Mouse (Mus musculus) CH12.LX (cell line): ENCODE data around the gene Timm10. TPM values are rescaled to one million over a fixed set of nuclear protein-coding genes. Genes with fewer than 3 reads are reported as not detected.

Source experiments
- DNase-seq: peaks from one replicate; pipeline ENCODE4 v3.0.0-alpha.2; 2013; ENCODE audit errors: extremely low read depth
- H3K27ac ChIP-seq: 2 replicates; pipeline ENCODE4 v1.5.1; 2012; ENCODE audit warnings: low read depth, mild to moderate bottlenecking, control low read depth, moderate library complexity; ENCODE audit not compliant: insufficient read depth
- H3K27me3 ChIP-seq: replicated peaks from 2 replicates; pipeline ENCODE3; 2012; ENCODE audit warnings: inconsistent platforms
- H3K36me3 ChIP-seq, 2 experiments: replicated peaks in 1 of 2; 2 replicates each; pipeline versions ENCODE3 to v1.6.1; 2012; ENCODE audit warnings: inconsistent platforms in 1 of 2, low read length in 1 of 2, mild to moderate bottlenecking in 1 of 2, mixed read lengths in 1 of 2, moderate library complexity in 1 of 2; ENCODE audit not compliant: control insufficient read depth in 1 of 2, insufficient read depth in 1 of 2
- H3K4me1 ChIP-seq, 2 experiments: 2 replicates each; pipeline ENCODE4 v1.6.1; 2012; ENCODE audit warnings: inconsistent platforms in 1 of 2, moderate library complexity in 1 of 2; ENCODE audit not compliant: insufficient read depth in 2 of 2, control insufficient read depth in 1 of 2
- H3K4me2 ChIP-seq: 2 replicates; pipeline ENCODE4 v1.6.1; 2012; ENCODE audit warnings: low read depth, mild to moderate bottlenecking, control low read depth; ENCODE audit not compliant: poor library complexity, insufficient read depth, severe bottlenecking
- H3K4me3 ChIP-seq, 3 experiments: fragments of 150-350 bp in 1 of 3; sonication (generic) in 1 of 3; replicated peaks in 1 of 3; 2 replicates each; pipeline versions ENCODE3 to v1.5.1; 2011 to 2012; ENCODE audit warnings: low read depth in 2 of 3, low read length in 2 of 3, mild to moderate bottlenecking in 2 of 3, moderate library complexity in 2 of 3, control low read depth in 1 of 3, improper control_type of control experiment in 1 of 3, inconsistent platforms in 1 of 3, mixed read lengths in 1 of 3; ENCODE audit not compliant: poor library complexity in 1 of 3
- H3K79me2 ChIP-seq: replicated peaks from 2 replicates; pipeline ENCODE4 v1.6.1; 2012; ENCODE audit warnings: mild to moderate bottlenecking, moderate library complexity; ENCODE audit not compliant: control insufficient read depth, poor library complexity, insufficient read depth, severe bottlenecking; ENCODE audit errors: extremely low read depth
- H3K9ac ChIP-seq: 2 replicates; pipeline ENCODE4 v1.6.1; 2012; ENCODE audit warnings: low read depth, mild to moderate bottlenecking, control low read depth, moderate library complexity; ENCODE audit not compliant: insufficient read depth
- H3K9me3 ChIP-seq: replicated peaks from 2 replicates; pipeline ENCODE3; 2012; ENCODE audit warnings: low read length, inconsistent platforms, mixed read lengths
- BHLHE40 ChIP-seq: IDR thresholded peaks from 2 replicates; pipeline ENCODE4 v1.6.1; 2011; ENCODE audit warnings: mild to moderate bottlenecking, low read depth, low read length, improper control_type of control experiment
- CHD1 ChIP-seq: IDR thresholded peaks from 2 replicates; pipeline ENCODE4 v1.6.1; 2012; ENCODE audit warnings: low read depth, low read length, improper control_type of control experiment, inconsistent platforms
- E2F4 ChIP-seq: IDR thresholded peaks from 2 replicates; pipeline ENCODE4 v1.6.1; 2011; ENCODE audit warnings: low read depth, low read length, improper control_type of control experiment; ENCODE audit not compliant: insufficient replicate concordance
- ELF1 ChIP-seq: IDR thresholded peaks from 2 replicates; pipeline ENCODE4 v1.6.1; 2014; ENCODE audit warnings: low read depth, mild to moderate bottlenecking, inconsistent platforms, low read length, improper control_type of control experiment
- EP300 ChIP-seq: IDR thresholded peaks from 2 replicates; pipeline ENCODE4 v1.6.1; 2011; ENCODE audit warnings: low read length, improper control_type of control experiment
- HCFC1 ChIP-seq: IDR thresholded peaks from 2 replicates; pipeline ENCODE4 v1.6.1; 2012; ENCODE audit warnings: low read depth, mild to moderate bottlenecking, inconsistent platforms, low read length, improper control_type of control experiment
- JUN ChIP-seq: IDR thresholded peaks from 2 replicates; pipeline ENCODE4 v1.6.1; 2011; ENCODE audit warnings: low read depth, mild to moderate bottlenecking, low read length, improper control_type of control experiment, moderate library complexity; ENCODE audit not compliant: insufficient read depth
- KAT2A ChIP-seq: IDR thresholded peaks from 2 replicates; pipeline ENCODE4 v1.6.1; 2012; ENCODE audit warnings: low read length, improper control_type of control experiment, inconsistent platforms; ENCODE audit not compliant: insufficient replicate concordance
- MAFK ChIP-seq: IDR thresholded peaks from 2 replicates; pipeline ENCODE4 v1.6.1; 2011; ENCODE audit warnings: low read length, improper control_type of control experiment; ENCODE audit not compliant: insufficient replicate concordance
- MAZ ChIP-seq: IDR thresholded peaks from 2 replicates; pipeline ENCODE4 v1.6.1; 2012; ENCODE audit warnings: low read depth, mild to moderate bottlenecking, inconsistent platforms, low read length, improper control_type of control experiment, moderate library complexity
- MXI1 ChIP-seq: IDR thresholded peaks from 2 replicates; pipeline ENCODE4 v1.6.1; 2011; ENCODE audit warnings: mild to moderate bottlenecking, low read depth, low read length, improper control_type of control experiment
- NRF1 ChIP-seq: IDR thresholded peaks from 2 replicates; pipeline ENCODE4 v1.6.1; 2014; ENCODE audit warnings: low read depth, mild to moderate bottlenecking, inconsistent platforms, low read length, improper control_type of control experiment, moderate library complexity
- PAX5 ChIP-seq: IDR thresholded peaks from 2 replicates; pipeline ENCODE4 v1.6.1; 2012; ENCODE audit warnings: low read length, inconsistent platforms, mixed read lengths
- TCF12 ChIP-seq: IDR thresholded peaks from 2 replicates; pipeline ENCODE4 v1.6.1; 2014; ENCODE audit warnings: low read depth, mild to moderate bottlenecking, inconsistent platforms, low read length, improper control_type of control experiment
- UBTF ChIP-seq: IDR thresholded peaks from 2 replicates; pipeline ENCODE4 v1.6.1; 2012; ENCODE audit warnings: low read depth, mild to moderate bottlenecking, inconsistent platforms, low read length, improper control_type of control experiment, moderate library complexity
- ZKSCAN1 ChIP-seq: IDR thresholded peaks from 2 replicates; pipeline ENCODE4 v1.6.1; 2012; ENCODE audit warnings: low read depth, inconsistent platforms, low read length, improper control_type of control experiment, borderline replicate concordance
- ZNF384 ChIP-seq: IDR thresholded peaks from 2 replicates; pipeline ENCODE4 v1.6.1; 2012; ENCODE audit warnings: low read depth, low read length, improper control_type of control experiment, inconsistent platforms
- dilution Hi-C: fragments of 300-500 bp; cut with MboI; formaldehyde crosslinking; loops from 2 replicates; pipeline ENCODE4 v1.14.3; 2020; ENCODE audit warnings: low sequenced_read_pairs; ENCODE audit not compliant: extremely low pct_unique_long_range_greater_than_20kb, extremely low pct_ligation_motif_present
- in situ Hi-C: fragments of 300-500 bp; cut with MboI; formaldehyde crosslinking; loops from 3 replicates; pipeline ENCODE4 v1.14.3; 2019; ENCODE audit warnings: low sequenced_read_pairs, low pct_ligation_motif_present, low pct_unique_long_range_greater_than_20kb, mixed read lengths
- polyA plus RNA-seq: library from polyadenylated mRNA; unstranded; fragments of >175 nt; gene quantifications from 2 replicates; pipeline ENCODE4 v1.2.1, GENCODE M21; 2012; ENCODE audit warnings: low read depth; ENCODE audit not compliant: insufficient read length
- total RNA-seq, 2 experiments: library from RNA; depleted of rRNA; stranded (reverse); fragments of 300-350 nt in 1 of 2; fragments of >200 nt in 1 of 2; gene quantifications; 2 replicates each; pipeline ENCODE4 v1.2.3; 2012 to 2014

Gene Timm10
- total and polyA plus RNA-seq, 3 experiments: 77.7 to 115 (median 81.2) TPM

GRCm38 (mm10) chr2:84783315-84783714 lies 43.5 kb upstream of the Timm10 start:
- TF ChIP-seq ELF1 (no peak), MXI1 (no peak), CHD1 (no peak), BHLHE40 (no peak), PAX5 (no peak), UBTF (no peak), MAZ (no peak), E2F4 (no peak), JUN (no peak), EP300 (no peak), NRF1 (no peak), HCFC1 (no peak), TCF12 (no peak), MAFK (no peak), ZKSCAN1 (no peak), ZNF384 (no peak)
- TF ChIP-seq, all 38 proteins: peak for 0
- Histone ChIP-seq H3K9me3 (no peaks in the 10 kb centered on the region), H3K9ac (no peak overlapping the region), H3K4me1 (peaks cover 0 to 24% of the 10 kb centered on the region in 2 experiments; a peak in 2 of 4 replicates), H3K4me3 (no peak overlapping the region), H3K4me2 (no peak overlapping the region), H3K27ac (no peak overlapping the region), H3K27me3 (peaks cover 6% of the 10 kb centered on the region), H3K36me3 (no peaks in the 10 kb centered on the region), H3K79me2 (no peaks in the 10 kb centered on the region)
- dilution Hi-C loops (no loop called here), in situ Hi-C loops (no loop called here)
- no peak for DNase-seq

GRCm38 (mm10) chr2:84783840-84784566 lies 42.8 kb upstream of the Timm10 start:
- no peak overlapping the region for H3K4me2 ChIP-seq
- H3K27ac ChIP-seq: no peak overlapping the region
- no peak for DNase-seq
- peaks cover 0 to 24% of the 10 kb centered on the region in 2 experiments; a peak in 2 of 4 replicates for H3K4me1 ChIP-seq
- TF ChIP-seq BHLHE40 (peak; percentile 46; the same call in 1 of the 2 replicates), KAT2A (no peak)
- no peaks in the 10 kb centered on the region for H3K79me2 ChIP-seq
- in situ Hi-C loops (no loop called here), dilution Hi-C loops (no loop called here)
- no peaks in the 10 kb centered on the region for H3K9me3 ChIP-seq
- no peaks in the 10 kb centered on the region for H3K36me3 ChIP-seq
- H3K27me3 ChIP-seq: no peaks in the 10 kb centered on the region
- H3K4me3 ChIP-seq: no peak overlapping the region
- no peak overlapping the region for H3K9ac ChIP-seq
